Mouse (Mus musculus) frontal cortex, adult 2 months (tissue): ENCODE results near the gene Snapin. TPM values are rescaled to one million over a fixed set of nuclear protein-coding genes. Genes with fewer than 3 reads are reported as not detected.

Source experiments
- DNase-seq, 2 experiments: peaks; one replicate each; pipeline ENCODE4 v3.0.0; 2022; ENCODE audit warnings: low spot score in 1 of 2; ENCODE audit errors: extremely low spot score in 1 of 2
- polyA plus RNA-seq: library from polyadenylated mRNA; depleted of rRNA; stranded (reverse); fragments of >200 nt; gene quantifications from 2 replicates; pipeline ENCODE4 v1.2.3, GENCODE M21; 2012; rRNA removed

Gene Snapin
- polyA plus RNA-seq, 1 experiment: 76.1 TPM

DNA sequence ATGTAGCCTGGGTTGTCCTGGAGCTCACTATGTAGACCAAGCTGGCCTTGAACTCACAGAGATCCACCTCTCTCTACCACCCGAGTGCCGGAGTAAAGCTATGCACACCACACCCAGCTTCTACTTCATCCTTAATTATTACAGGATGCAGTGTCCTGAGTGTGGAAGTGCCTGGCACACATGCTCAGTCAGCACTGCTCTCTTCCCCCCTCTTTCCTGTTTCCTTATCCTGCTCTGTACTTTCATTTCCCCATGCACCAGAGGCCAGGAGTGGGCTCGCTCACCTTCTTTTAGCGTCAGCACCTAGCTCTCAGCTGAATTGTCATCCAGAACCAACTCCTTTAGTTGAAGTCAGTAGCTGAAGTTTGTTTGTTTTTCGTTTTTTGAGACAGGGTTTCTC lies 30.5 kb downstream of the Snapin start:
- no peak for DNase-seq

DNA sequence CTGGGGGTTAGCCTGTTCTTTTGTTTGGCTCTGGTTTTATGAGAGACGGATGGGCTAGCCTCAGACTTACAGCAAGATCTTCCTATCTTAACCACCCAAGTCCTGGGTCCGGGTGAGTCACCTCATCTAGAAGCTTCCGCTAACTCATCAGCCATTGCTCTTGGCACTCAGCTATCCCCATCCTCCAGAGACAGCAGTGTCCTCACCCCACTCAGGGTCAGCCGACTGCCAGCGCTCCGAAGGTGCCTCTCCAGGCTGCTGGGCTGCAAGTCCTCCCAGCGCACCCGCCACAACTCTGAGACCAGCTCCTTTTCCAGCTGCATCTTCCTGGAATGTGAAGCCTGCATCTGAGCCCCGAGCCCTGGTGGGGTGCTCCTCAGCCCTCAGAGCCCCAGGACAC lies 31.1 kb downstream of the Snapin start:
- no peak for DNase-seq

DNA sequence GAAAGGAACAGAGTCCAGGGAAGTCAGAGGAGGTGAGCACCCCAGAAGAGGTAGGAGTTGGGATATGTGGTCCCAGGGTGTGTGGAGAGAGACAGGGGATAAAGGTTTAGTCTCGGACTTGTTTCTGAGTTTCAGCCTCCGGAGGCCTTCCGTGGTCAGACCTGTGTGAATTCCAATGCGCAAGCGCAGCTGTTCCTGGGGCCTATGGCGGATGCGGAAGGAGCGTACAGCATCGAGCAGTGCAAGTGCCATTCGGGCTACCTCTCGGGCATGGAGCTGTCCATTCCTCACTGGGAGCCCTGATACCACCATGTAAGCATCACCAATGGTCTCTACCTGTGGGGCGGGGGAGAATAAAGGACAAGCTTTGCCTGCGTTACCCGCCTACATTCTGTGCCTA lies 35.9 kb downstream of the Snapin start:
- no peak for DNase-seq

DNA sequence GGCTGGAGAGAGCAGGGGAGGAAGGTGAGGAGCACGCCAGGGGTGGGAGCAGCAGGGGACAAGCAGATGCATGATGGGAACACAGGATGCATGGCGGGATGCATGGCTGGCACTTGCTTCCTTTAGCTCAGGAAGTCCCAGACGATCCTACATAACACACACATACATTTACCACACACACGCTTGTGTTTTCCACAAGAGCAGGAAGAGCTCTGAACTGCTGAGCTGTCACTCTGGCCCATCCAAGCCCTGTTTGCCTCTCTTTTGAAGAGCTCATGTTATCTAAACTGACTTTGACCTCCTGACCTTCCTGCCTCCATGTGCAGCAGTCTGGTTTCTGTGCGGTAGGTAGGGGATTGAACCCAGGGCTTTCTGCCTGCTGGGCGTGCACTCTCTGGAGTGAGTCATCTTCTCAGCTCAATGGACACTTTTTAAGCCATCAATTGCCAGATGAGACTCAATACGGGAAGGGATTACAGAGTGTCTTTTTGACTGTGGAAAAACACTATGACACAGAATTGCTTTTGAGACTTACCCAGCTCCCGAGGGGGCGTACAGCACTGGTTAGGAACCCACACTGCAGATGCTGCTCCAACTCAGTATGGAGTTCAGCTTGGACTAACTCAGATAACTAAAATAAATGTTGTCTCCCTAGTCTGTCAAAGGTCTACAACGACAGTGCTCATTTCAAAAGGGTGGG lies 39.3 kb downstream of the Snapin start:
- peak; percentile 46 to 69 for DNase-seq

DNA sequence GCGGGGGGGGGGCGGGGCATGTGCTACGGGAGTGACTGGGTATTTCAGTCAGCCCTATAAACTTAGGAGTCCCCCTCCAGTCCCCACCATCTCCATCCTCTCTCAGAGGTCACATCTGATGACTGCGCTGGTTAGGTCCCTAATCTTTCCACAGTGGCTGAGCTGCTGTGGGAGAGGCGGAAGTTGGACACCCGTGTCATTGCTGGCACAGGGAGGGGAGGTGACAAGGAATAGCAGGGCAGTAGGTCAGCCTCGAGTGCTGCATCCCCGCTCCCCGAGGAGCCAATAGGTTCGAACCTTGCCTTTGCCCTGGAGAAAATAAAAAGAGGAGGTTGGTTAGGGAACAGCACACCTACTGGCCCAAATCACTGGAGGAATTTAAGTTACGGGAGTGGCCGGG lies 40.0 kb downstream of the Snapin start:
- DNase-seq: no peak

DNA sequence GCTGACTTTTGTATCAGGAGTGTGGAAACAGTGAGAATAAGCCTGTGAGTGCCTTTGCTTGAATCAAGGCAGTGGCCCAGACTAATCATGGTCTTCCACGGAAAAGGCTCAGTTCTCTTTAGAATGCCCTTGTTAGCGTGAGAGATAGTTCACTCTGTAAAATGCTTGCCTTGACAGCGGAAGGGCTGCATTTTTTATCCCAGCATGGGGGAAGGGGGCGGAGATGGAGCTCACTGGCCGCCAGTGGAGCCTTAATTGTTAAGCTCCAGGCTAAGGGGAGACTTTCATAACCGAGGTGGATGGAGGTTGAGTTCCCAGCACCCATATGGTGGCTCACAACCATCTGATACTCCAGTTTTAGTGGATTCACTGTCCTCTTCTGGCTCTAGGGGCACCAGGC lies 42.2 kb downstream of the Snapin start:
- DNase-seq: no peak

DNA sequence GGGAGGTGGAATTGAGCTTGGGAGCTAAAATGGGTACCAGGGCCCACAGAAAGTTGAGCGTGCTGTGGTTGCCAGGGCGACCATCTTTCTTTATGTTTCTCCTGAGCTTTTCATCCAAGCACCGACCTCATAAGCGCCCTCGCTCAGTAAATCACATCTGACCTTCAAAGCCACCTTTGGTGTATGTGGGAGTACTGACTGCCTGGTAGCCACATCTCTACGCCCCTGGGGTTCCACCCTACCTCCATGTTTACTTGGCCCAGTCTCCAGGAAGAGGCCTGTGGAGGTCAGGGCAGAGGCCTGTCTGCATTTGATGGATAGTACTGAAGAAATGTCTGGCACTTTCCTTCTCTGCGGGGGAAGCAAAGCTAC lies 43.7 kb downstream of the Snapin start:
- DNase-seq: no peak

DNA sequence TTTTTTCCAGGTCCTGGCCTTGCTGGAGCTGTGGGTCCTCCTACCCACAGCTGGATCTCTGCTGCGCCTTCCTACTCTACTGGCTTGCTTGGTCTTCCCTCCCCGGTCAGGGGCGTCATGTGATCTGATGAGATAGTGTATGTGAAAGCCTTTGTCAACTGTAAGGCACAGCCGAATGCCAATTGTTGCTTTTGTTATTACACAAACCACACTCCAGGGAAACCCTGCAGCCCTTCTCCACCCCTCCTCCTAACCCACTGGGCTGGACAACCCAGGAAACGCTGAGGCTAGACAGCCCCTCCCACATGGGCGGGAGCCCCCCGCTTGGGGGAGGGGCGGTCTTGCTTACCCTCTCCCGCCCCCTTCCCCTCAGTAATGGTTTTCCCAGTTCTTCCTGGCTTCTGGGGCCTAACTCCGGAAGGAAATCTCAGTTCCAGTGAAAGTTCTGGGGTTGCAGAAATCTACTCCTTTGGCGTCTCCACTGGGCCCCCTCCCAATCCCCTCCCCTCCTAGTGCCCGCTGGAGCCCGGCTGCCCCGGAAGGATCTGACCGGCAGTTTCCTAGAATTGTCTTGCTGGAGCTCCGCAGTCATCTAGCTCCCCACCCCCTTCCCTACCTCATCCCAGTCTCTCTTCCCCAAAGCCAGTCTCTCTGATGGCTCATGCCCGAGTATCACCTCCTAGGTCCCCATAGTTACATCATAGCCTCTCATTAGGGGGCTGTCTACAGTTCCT lies 44.3 kb downstream of the Snapin start:
- DNase-seq: peak; percentile 46 to 53

DNA sequence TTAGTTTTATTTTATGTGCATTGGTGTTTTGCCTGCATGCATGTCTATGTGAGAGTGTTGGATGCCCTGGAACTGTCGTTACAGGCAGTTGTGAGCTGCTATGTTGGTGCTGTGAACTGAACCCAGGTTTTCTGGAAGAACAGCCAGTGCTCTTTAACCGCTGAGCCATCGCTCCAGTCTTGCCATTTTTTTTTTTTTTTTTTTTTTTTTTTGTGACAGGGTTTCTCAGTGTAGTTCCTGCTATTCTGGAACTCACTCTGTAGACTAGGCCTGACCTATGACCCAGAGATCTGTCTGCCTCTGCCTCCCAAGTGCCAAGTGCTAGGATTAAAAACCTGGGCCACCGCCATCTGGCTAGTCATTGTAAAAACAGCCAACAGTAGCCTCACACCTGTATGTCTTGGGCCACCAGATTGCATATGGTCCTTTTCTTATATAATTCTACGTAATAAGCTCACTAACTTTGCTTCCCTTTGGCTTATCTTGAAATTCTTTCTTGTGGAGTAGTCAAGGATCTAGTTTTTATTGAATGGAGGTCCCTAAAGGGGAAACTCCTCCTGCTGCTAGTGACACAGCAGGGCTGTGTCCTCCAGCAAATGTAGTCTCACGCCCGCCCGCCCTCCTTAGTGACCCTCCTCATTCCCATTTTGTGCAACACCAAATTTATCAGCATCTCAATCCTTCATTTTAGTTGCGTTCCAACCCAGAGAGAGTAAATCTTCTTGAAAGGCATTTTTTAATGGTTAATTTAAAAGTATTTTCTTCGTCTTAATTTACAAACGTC lies 45.2 kb downstream of the Snapin start:
- no peak for DNase-seq

DNA sequence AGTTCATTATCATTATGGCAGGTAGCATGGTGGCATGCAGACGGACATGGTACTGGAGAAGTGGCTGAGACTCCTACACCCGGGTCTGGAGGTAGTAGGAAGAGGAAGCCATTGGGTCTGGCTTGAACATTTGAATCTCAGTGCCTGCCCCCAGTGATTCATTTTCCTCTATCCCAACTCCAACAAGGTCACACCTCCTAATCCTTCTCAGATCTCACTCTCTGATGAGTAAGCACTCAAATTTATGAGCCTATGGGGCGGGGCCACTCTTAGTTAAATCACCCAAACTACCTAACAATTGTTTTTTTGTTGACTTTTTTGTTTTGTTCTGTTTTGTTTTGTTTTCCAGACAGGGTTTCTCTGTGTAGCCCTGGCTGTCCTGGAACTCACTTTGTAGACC lies 46.9 kb downstream of the Snapin start:
- DNase-seq: no peak

DNA sequence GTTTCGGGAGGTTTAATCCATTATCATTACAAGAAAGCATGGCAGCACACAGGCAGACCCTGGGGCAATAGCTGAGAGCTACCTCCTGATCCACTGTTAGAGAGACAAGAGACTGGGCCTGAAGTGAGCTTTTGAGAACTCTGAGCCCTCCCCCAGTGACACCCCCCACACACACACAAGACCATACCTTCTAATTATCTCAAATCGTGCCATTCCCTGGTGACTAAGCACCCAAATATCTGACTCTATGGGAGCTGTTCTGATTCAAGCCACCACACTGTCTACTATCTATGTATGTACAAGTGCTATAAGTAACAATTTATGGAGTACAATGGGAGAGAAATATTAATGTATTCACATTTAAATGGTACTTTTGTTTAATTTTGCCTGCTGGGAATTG lies 50.1 kb downstream of the Snapin start:
- DNase-seq: no peak

Other genes with a start within 250 kb of the Snapin start
- gene Creb3l4, start 247.5 kb downstream of the Snapin start, polyA plus RNA-seq: 0.29 and 0.38 TPM in 2 replicates
- gene Slc39a1, start 242.9 kb downstream of the Snapin start, polyA plus RNA-seq: 33.7 and 36.1 TPM in 2 replicates
- 55.0 and 58.0 TPM in 2 replicates for gene Crtc2, start 236.9 kb downstream of the Snapin start, polyA plus RNA-seq
- gene Dennd4b, start 225.8 kb downstream of the Snapin start, polyA plus RNA-seq: 38.1 and 43.1 TPM in 2 replicates
- 33.4 and 38.4 TPM in 2 replicates for gene Gatad2b, start 197.9 kb downstream of the Snapin start, polyA plus RNA-seq
- 7.9 and 8.4 TPM in 2 replicates for gene Slc27a3, start 101.1 kb downstream of the Snapin start, polyA plus RNA-seq
- gene Ints3, start 57.4 kb downstream of the Snapin start, polyA plus RNA-seq: 44.3 and 49.0 TPM in 2 replicates
- gene Npr1, start 25.2 kb downstream of the Snapin start, polyA plus RNA-seq: 24.0 and 27.2 TPM in 2 replicates
- 84.3 and 89.2 TPM in 2 replicates for gene Ilf2, start 14.9 kb downstream of the Snapin start, polyA plus RNA-seq
- 136 and 140 TPM in 2 replicates for gene Chtop, start 18.5 kb upstream of the Snapin start, polyA plus RNA-seq
- gene S100a1, start 23.4 kb upstream of the Snapin start, polyA plus RNA-seq: 307 and 323 TPM in 2 replicates
- gene S100a13, start 23.4 kb upstream of the Snapin start, polyA plus RNA-seq: 62.0 and 66.7 TPM in 2 replicates
- not detected in 2 replicates for gene S100a14, start 35.8 kb upstream of the Snapin start, polyA plus RNA-seq
- 119 and 133 TPM in 2 replicates for gene S100a16, start 46.2 kb upstream of the Snapin start, polyA plus RNA-seq
- gene S100a3, start 69.5 kb upstream of the Snapin start, polyA plus RNA-seq: 2.7 and 3.4 TPM in 2 replicates
- not detected in 2 replicates for gene S100a2, start 99.2 kb upstream of the Snapin start, polyA plus RNA-seq
- not detected in 2 replicates for gene Gm42674, start 110.9 kb upstream of the Snapin start, polyA plus RNA-seq
- gene S100a4, start 112.7 kb upstream of the Snapin start, polyA plus RNA-seq: 13.9 and 14.5 TPM in 2 replicates
- 186 and 213 TPM in 2 replicates for gene S100a5, start 117.5 kb upstream of the Snapin start, polyA plus RNA-seq
- 50.6 and 60.9 TPM in 2 replicates for gene S100a6, start 121.8 kb upstream of the Snapin start, polyA plus RNA-seq
- 0.70 and 0.76 TPM in 2 replicates for gene S100a7a, start 163.0 kb upstream of the Snapin start, polyA plus RNA-seq
- 1.9 and 3.7 TPM in 2 replicates for gene S100a8, start 177.9 kb upstream of the Snapin start, polyA plus RNA-seq
- 2.0 and 6.7 TPM in 2 replicates for gene S100a9, start 204.7 kb upstream of the Snapin start, polyA plus RNA-seq
- gene Pglyrp4, start 235.9 kb upstream of the Snapin start, polyA plus RNA-seq: not detected in 2 replicates